Mouse (Mus musculus): ENCODE measurements around the gene Gfy.

The Gfy gene

DNA sequence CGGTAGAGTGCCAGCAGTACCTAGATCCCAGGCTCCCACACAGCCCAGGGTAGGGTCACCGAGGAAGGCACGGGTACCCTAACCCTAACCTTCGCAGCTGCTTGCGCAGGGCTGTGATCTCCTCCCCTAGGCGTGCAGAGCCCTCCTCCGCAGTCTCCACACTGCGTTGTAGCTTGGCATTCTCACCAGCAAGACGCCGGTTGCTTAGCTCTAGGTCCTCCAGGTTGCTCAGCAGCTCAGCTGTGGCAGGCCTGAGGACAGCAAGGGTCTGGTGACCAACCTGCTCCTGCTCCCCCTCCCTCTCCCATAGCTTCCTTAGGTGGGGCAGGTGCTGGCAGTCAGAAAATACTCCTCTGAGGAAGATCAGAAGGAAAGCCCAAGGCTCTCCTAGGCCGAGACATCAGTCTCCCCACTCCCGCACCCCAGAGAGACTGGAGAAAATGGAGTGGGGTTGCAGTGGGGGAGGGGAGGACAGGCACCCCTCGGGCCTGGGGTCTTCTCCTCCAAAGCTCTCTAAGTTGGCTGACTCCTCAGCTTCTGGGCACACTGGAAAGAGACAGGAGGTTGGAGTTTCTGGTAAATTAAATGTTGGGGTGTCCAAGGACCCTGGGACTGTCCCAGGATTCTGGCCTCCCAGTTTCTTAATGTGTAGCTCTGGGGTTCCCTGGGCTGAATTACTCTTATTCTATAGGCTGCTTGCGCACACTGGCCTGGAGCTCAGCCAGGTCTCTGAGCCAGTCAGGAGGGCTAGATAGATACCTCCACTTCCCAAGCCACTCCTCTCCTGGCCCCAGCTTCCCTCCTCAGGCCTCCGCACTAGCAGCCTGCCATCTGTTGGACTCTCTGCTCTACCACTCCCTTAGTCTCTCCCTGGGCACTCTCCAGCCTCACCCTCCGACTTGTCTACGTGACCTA is 14.8 kb upstream of the Gfy start:
- no peak for DNase-seq (ENCODE audit: low read depth, low spot score)

- DNase-seq (ENCODE audit: low read depth, low spot score), result no peak
Observed at GRCm38 (mm10) chr7:45193406-45193805, 14.0 kb upstream of the Gfy start.

GRCm38 (mm10) chr7:45192585-45193310 is 13.4 kb upstream of the Gfy start:
- no peak for DNase-seq (ENCODE audit: low read depth, low spot score)

DNA sequence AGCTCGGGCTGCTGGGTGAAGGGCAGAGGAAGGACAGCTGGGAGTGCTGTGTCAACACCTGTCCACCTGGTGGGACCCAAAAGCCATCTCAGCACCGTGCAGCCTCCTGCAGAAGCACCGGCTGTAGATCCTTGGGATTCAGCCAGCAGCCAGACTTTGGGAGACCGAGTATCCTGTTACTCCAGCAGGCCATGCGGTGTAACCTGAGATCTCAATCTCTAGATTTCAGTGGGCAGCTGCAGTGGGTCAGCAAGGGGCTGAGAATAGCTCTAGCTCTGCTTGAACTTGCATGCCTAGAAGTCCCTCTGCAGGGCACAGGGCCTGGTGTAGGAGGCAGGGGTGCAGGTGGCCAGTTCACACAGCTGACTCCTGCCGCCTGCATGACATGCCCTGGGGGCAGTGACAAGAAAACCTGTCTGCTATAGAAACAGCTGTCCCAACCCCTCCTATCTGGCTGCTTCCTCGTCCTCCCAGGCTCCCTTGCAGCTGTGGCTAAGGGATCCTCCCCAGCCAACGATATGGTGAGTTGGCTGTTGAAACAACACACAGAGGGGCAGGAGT is 12.5 kb upstream of the Gfy start:
- peak; percentile 52 for DNase-seq (ENCODE audit: low read depth, low spot score)

DNA sequence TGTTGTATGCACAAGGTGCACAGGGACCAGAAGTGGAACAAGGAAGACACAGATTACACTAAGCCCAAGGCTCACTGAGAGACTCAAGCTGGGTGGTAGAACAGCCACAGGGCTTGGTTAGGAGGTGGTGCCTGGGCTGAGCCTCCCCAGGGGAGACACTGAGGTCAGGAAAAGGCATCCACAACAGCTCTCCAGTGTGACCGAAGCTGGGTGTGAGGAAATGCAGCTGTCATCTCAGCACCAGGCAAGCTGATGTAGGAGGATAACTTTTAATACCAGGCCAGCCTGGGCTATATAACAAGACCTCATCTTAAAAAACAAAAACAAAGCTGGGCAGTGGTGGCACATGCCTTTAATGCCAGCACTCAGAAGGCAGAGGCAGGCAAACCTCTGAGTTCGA is 11.8 kb upstream of the Gfy start:
- DNase-seq (ENCODE audit: low read depth, low spot score), result no peak

DNA sequence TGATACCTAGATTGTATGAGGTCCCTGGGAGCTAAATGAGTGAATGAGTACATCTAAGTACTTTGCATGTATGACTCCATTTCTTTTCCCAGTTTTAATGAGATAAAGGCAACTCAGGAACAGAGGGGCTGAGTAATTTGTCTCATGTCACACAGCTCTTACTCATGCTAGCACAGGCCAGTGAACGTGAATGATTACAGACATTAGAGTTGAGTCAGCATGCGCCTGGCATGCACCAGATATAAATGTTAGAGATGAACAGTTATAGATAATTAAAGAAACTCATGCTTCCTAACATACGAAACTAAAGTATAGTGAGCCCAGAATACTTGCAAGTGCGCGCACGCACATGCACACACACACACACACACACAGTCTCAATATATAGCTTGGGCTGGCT is 10.8 kb upstream of the Gfy start:
- no peak for DNase-seq (ENCODE audit: low read depth, low spot score)

- no peak for DNase-seq (ENCODE audit: low read depth, low spot score)
Observed at GRCm38 (mm10) chr7:45189600-45189999, 10.2 kb upstream of the Gfy start.

DNA sequence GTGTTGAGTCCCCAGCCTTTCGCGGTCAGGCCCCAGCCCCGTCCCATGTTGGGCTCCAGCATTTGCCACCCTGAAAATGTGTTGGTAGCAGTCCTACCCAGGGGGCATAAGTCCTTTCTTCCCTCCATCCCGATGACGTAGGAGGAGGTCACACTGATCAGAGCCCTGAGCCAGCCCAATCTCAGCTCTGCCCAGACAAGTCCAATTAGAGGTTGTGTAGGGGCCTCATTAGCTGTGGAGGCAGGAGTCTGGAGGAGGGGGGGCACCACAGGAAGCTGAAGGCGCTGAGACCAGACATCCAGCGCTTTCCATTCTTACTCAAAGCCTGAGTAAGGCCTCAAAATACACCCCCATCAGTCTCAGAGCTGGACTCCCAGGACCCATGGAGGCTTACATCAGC is 6.6 kb upstream of the Gfy start:
- no peak for DNase-seq (ENCODE audit: low read depth, low spot score)

DNA sequence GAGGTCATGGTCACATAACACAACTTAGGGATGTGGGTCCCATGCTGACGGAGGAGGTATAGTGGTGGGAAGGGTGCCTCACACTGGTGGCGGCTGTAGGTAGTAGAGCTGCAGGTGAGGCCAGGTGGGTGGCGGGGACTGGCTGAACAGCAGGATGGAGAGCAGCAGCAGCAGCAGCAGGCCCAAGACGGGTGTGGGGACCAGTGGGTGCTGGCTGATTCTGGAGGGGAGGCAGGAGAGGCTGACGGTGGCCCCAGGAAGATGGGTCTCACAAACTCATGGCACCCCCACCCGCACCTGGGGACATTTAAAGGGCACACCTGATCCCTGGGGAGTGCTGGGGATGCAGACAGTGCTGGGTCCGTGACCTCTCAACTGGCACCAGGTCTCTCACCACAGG is 4.3 kb upstream of the Gfy start:
- DNase-seq (ENCODE audit: low read depth, low spot score), result no peak

DNA sequence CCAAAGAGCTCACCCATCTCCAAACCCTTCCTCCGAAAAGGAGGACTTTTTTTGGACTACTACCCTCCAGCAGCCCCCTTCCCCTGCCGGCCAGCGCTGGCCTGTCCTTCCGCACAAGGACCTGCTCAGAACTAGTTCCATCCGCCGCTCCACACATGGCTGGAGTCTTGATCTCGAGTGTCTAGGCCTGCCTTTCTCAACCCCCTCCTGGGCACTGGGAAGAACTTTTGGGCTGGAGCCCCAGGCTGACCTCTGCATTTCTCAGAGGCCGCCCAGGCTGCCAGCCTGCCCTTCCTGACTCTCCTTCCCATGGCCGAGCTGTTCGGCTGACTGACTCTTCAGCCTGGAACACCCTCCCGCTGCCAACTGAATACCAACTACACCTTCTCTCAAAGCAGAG is 3.2 kb upstream of the Gfy start:
- DNase-seq (ENCODE audit: low read depth, low spot score), result no peak

DNA sequence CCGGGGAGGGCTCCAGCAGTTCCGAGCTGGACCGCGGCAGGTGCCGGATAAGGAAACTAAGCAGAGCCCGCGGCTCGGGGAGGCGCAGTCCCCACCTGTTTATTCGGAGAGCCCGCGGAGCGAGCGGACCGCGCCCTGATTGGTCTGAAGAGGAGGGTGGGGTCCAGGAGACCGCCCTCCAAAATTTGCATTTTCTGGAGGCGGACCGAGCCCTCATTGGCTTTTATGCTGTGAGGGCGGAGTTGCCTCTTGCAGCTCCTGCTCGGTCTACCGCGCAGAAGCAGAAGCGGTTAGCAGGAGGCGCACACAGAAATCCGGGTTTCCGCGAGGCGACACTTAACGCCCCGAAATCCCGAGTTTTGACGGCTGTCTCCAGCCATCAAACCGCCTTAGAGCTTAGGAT is 2.8 kb upstream of the Gfy start:
- DNase-seq (ENCODE audit: low read depth, low spot score), result peak; percentile 97

DNA sequence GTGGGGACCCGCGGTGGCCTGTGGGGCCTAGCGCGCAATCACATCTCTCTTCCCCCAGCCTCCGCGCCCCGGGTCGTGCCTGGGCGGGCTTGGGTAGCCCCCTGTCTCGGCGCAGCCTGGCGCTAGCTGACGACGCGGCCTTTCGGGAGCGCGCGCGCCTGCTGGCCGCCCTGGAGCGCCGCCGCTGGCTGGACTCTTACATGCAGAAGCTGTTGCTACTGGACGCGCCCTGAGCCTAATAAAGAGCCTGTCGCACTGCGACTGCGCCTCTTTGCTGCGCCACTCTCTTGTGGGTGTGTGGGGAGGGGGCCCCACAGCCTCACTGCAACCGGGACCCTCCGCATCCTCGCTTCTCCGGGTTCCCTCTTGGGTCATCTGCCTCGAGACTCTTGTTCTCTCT is 2.2 kb upstream of the Gfy start:
- peak; percentile 58 for DNase-seq (ENCODE audit: low read depth, low spot score)

DNA sequence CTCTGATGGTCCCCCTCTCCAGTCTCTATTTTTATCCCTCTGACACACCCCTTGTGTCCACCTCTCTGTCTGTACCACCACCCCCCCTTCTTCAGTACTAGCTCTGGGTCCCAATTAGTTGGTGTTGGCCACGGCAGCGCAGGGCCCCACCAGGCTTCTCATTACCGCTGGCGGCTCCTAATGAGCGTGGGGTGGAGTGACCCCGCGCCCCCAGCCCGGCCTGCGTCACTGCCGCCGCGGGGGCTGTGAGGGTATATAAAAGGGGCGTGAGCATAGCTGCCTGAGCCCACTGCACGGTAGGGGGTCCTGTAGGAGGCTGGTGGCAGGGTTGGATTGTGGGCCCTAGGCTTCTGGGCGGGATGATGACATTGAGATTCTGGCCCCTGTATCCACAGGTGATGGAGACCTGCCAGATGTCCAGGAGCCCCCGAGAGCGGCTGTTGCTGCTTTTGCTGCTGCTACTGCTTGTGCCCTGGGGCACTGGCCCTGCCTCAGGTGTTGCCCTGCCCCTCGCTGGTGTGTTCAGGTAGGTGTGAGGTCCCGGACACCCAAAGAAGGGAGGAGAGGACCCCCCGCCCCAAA is 1.6 kb upstream of the Gfy start, which contains the start of gene Pth2:
TSS of gene Pth2 (plus strand) at position 100 of the 582 bp plus-strand sequence.
- no peak for DNase-seq (ENCODE audit: low read depth, low spot score)

- DNase-seq (ENCODE audit: low read depth, low spot score), result peak; percentile 61
Observed at GRCm38 (mm10) chr7:45178550-45178949, 819 bp downstream of the Gfy start.

- no peak for DNase-seq (ENCODE audit: low read depth, low spot score)
Observed at GRCm38 (mm10) chr7:45176356-45176755, 3.0 kb downstream of the Gfy start.

DNA sequence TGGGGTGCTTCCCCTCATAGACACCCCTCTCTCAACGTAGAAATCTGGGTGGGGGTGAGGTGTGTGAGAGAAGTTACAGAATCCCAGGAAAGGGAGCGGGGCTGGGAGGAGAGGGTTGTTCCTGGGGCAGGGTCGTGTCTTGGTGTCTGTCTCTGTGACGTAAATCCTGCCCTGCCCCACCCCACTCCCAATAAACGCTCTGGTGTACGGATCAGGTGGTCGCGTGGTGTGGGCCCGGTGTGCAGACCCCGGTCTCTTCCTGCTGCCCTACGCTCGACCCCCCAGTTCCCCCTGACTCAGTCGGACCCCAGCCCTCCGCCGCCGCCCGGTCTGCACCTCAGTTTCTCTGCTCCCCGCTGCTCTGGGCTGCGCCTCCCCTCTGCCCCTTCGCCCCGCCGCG is 3.4 kb downstream of the Gfy start:
- no peak for DNase-seq (ENCODE audit: low read depth, low spot score)

DNA sequence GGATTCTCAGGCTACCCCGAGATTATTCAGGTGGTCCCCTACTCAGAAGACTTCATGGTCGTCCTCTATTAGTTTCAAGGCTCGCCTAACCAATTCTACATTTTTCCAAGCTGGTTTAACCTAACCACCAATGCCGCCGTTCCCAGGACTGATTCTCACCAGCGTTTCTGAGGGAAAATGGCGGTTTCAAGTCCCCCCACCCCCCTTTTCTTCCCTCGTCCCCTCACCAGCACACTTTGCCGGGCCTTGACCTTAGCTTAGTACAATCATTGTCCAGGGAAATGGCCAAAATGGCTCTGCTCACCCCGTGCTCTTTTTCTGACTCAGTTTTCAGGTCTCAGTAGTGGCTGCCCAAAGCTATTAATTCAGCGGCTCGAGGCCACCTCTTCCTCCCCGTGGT is 4.0 kb downstream of the Gfy start:
- no peak for DNase-seq (ENCODE audit: low read depth, low spot score)

DNA sequence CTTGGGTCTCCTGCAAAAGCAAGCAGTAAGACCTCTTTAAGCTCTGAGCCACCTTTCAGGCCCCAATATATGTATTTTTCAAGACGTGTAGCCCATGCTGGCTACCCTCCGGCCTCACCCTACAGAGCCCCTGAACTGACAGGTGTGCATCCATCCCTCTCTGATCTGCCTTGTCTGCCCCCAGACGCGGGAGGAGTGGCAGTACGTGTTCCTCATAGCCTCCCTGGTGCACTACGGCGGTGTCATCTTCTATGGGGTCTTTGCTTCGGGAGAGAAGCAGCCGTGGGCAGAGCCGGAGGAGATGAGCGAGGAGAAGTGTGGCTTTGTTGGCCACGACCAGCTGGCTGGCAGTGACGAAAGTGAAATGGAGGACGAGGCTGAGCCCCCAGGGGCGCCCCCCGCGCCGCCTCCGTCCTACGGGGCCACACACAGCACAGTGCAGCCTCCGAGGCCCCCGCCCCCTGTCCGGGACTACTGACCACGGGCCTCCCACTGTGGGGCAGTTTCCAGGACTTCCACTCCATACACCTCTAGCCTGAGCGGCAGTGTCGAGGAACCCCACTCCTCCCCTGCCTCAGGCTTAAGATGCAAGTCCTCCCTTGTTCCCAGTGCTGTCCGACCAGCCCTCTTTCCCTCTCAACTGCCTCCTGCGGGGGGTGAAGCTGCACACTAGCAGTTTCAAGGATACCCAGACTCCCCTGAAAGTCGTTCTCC is 4.6 kb downstream of the Gfy start:
- DNase-seq (ENCODE audit: low read depth, low spot score), result peak; percentile 37

GRCm38 (mm10) chr7:45173772-45174171 is 5.6 kb downstream of the Gfy start:
- peak; percentile 78 for DNase-seq (ENCODE audit: low read depth, low spot score)

GRCm38 (mm10) chr7:45172974-45173373 is 6.4 kb downstream of the Gfy start:
- DNase-seq (ENCODE audit: low read depth, low spot score), result peak; percentile 75

GRCm38 (mm10) chr7:45169495-45169894 is 9.9 kb downstream of the Gfy start:
- DNase-seq (ENCODE audit: low read depth, low spot score), result no peak

DNA sequence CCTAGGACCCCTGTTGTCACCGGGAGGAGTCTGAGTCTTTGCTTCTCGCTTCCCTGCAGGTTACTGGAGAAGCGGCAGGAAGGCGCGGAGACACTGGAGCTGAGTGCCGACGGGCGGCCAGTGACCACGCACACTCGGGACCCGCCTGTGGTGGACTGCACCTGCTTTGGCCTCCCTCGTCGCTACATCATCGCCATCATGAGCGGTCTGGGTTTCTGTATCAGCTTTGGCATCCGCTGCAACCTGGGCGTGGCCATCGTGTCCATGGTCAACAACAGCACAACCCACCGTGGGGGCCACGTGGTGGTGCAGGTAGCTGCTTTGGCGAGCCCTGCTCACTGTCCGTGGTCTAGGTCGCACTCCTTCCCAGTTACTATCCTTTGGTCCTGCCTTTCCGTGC is 10.7 kb downstream of the Gfy start:
- no peak for DNase-seq (ENCODE audit: low read depth, low spot score)

Measured in ZHBTc4 (cell line).